Mouse (Mus musculus) CD4-positive, CD25-positive, alpha-beta regulatory T cell, adult 2 months (primary cell): ENCODE measurements around the gene Ccdc182.

ENCODE experiments used
- DNase-seq: peaks from one replicate; pipeline ENCODE4 v3.0.0-alpha.2; 2012; ENCODE audit warnings: low read depth, low spot score

Gene Ccdc182

GRCm38 (mm10) chr11:88293631-88294393 is at the start of gene Ccdc182:
TSS of gene Ccdc182 (plus strand) at chr11:88294058.
- DNase-seq, result peak; percentile 26

- no peak for DNase-seq
These were observed 48.2 kb upstream of the Ccdc182 start for GRCm38 (mm10) chr11:88245581-88246170.

GRCm38 (mm10) chr11:88248636-88249035 is 45.2 kb upstream of the Ccdc182 start:
- no peak for DNase-seq

- DNase-seq, result no peak
These were observed 43.3 kb upstream of the Ccdc182 start for GRCm38 (mm10) chr11:88250568-88250967.

GRCm38 (mm10) chr11:88251295-88251694 is 42.6 kb upstream of the Ccdc182 start:
- DNase-seq, result no peak

GRCm38 (mm10) chr11:88251972-88252766 is 41.7 kb upstream of the Ccdc182 start:
- DNase-seq, result peak; percentile 86

GRCm38 (mm10) chr11:88252767-88253513 is 40.9 kb upstream of the Ccdc182 start:
- DNase-seq, result no peak

- no peak for DNase-seq
These were observed 40.2 kb upstream of the Ccdc182 start for GRCm38 (mm10) chr11:88253514-88254167.

- no peak for DNase-seq
These were observed 36.2 kb upstream of the Ccdc182 start for GRCm38 (mm10) chr11:88257700-88258099.

- DNase-seq, result peak; percentile 41
These were observed 35.6 kb upstream of the Ccdc182 start for GRCm38 (mm10) chr11:88258212-88258611.

GRCm38 (mm10) chr11:88260463-88260862 is 33.4 kb upstream of the Ccdc182 start:
- no peak for DNase-seq

- no peak for DNase-seq
These were observed 29.0 kb upstream of the Ccdc182 start for GRCm38 (mm10) chr11:88264889-88265288.

- no peak for DNase-seq
These were observed 27.5 kb upstream of the Ccdc182 start for GRCm38 (mm10) chr11:88266311-88266710.

GRCm38 (mm10) chr11:88271870-88272269 is 22.0 kb upstream of the Ccdc182 start:
- DNase-seq, result peak; percentile 7

- no peak for DNase-seq
These were observed 19.6 kb upstream of the Ccdc182 start for GRCm38 (mm10) chr11:88274111-88274879.

GRCm38 (mm10) chr11:88274901-88275498 is 18.9 kb upstream of the Ccdc182 start:
- no peak for DNase-seq

- DNase-seq, result no peak
These were observed 17.9 kb upstream of the Ccdc182 start for GRCm38 (mm10) chr11:88275949-88276348.

- DNase-seq, result no peak
These were observed 17.1 kb upstream of the Ccdc182 start for GRCm38 (mm10) chr11:88276534-88277308.

GRCm38 (mm10) chr11:88279006-88279405 is 14.9 kb upstream of the Ccdc182 start:
- DNase-seq, result no peak
